Mouse (Mus musculus) limb, embryonic 12.5 days (tissue): ENCODE measurements around the gene Ttc7b. TPM values are rescaled to one million over a fixed set of nuclear protein-coding genes. Genes with fewer than 3 reads are reported as not detected.

ENCODE experiments used
- ATAC-seq: fragments of 200-750 bp; cut with Nextera tagmentation; 2 replicates; pipeline ENCODE4 v1.8.0; 2017; ENCODE audit warnings: low read depth, moderate TSS enrichment; ENCODE audit not compliant: insufficient number of reproducible peaks, insufficient read depth, low FRiP score, low TSS enrichment
- H3K27ac ChIP-seq: fragments of 300-500 bp; sonication (generic); 2 replicates; pipeline ENCODE4 v1.5.1; 2016; ENCODE audit warnings: mild to moderate bottlenecking, moderate library complexity
- H3K27me3 ChIP-seq: fragments of 300-500 bp; sonication (generic); 2 replicates; pipeline ENCODE4 v1.6.1; 2016; ENCODE audit warnings: mild to moderate bottlenecking, moderate library complexity
- H3K36me3 ChIP-seq: fragments of 300-500 bp; sonication (generic); 2 replicates; pipeline ENCODE4 v1.6.1; 2016; ENCODE audit warnings: mild to moderate bottlenecking, moderate library complexity
- H3K4me1 ChIP-seq: fragments of 300-500 bp; sonication (generic); replicated peaks from 2 replicates; pipeline ENCODE4 v1.6.1; 2016
- H3K4me2 ChIP-seq: fragments of 300-500 bp; sonication (generic); 2 replicates; pipeline ENCODE4 v1.6.1; 2016; ENCODE audit warnings: mild to moderate bottlenecking, moderate library complexity
- H3K4me3 ChIP-seq: fragments of 300-500 bp; sonication (generic); replicated peaks from 2 replicates; pipeline ENCODE4 v1.5.1; 2016; ENCODE audit warnings: mild to moderate bottlenecking
- H3K9ac ChIP-seq: fragments of 300-500 bp; sonication (generic); replicated peaks from 2 replicates; pipeline ENCODE4 v1.6.1; 2016; ENCODE audit warnings: mild to moderate bottlenecking, moderate library complexity
- H3K9me3 ChIP-seq: fragments of 300-500 bp; sonication (generic); 2 replicates; pipeline ENCODE4 v1.6.1; 2016; ENCODE audit warnings: mild to moderate bottlenecking, moderate library complexity
- WGBS: fragments of 180-500 bp; shearing (Covaris S2); methylation state at CpG from one replicate; pipeline ENCODE4 v1.1.7; 2016; 5-methylcytosine and 5-hydroxymethylcytosine counted together
- polyA plus RNA-seq: library from polyadenylated mRNA; unstranded; fragments of >200 nt; fragmentation: Nextera tagmentation; extraction: Ambion mirVana; gene quantifications from 2 replicates; pipeline ENCODE4 v1.2.1, GENCODE M21; 2016

Ttc7b gene
- polyA plus RNA-seq, 1 experiment from 2014 or later, result 4.8 TPM

DNA sequence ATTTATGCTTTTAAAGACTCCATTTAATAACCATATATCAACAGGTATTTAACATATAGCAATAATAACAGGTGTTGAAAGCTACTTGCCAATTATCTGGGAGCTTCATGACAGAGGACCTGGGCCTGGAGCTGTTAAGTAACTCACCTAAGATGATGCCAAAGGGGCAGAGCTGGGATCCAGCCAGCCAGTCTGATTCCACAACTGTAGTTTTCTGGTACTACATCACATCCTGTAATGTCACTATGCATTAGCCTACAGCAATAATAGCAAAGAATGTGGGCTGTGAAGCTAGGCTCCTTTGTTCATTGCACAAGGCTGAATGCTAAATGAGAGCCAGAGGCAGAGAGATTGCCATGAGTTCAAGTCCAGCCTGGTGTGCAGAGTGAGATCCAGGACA is 44.3 kb downstream of the Ttc7b start:
- Histone ChIP-seq H3K4me1 (no peaks in the 10 kb centered on the region), H3K4me2 (no peak overlapping the region), H3K27ac (no peak overlapping the region), H3K27me3 (no peaks in the 10 kb centered on the region), H3K36me3 (no peaks in the 10 kb centered on the region; the same call in 1 of the 2 replicates), H3K9me3 (no peaks in the 10 kb centered on the region), H3K9ac (no peak overlapping the region), H3K4me3 (no peak overlapping the region)
- no peak for ATAC-seq

DNA sequence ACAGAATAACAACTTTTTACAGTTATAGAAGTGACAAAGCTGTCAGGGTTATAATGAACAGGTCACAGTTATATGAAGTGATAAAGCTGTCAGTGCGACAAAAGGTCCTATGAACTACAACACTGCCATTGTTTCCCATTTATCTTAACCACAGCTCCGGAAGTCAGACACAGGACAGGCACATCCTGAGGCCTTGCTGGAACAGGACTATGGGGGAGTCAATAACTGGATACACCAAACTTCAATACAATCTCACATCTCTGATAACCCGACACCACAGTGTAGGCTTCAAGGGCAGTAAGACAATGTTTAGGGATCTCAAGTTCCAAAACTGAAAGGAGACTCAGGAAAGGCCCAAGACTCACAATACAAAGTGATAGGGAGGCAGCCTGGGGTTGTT is 45.1 kb downstream of the Ttc7b start:
- ATAC-seq, result no peak
- WGBS, result 82% methylated on average over 3 of the region's 3 CpGs

GRCm38 (mm10) chr12:100474661-100475321 is 45.8 kb downstream of the Ttc7b start:
- no peaks in the 10 kb centered on the region for H3K9me3 ChIP-seq
- no peak overlapping the region for H3K4me3 ChIP-seq
- no peaks in the 10 kb centered on the region for H3K4me1 ChIP-seq
- H3K36me3 ChIP-seq, result peaks cover 9% of the 10 kb centered on the region; the same call in 1 of the 2 replicates
- H3K27ac ChIP-seq, result no peak overlapping the region
- no peak overlapping the region for H3K9ac ChIP-seq
- no peak for ATAC-seq
- WGBS, result 86% methylated on average over 3 of the region's 3 CpGs
- no peak overlapping the region for H3K4me2 ChIP-seq
- H3K27me3 ChIP-seq, result no peaks in the 10 kb centered on the region

More for the DNA sequence above, 45.1 kb downstream of the Ttc7b start:
- H3K4me1 ChIP-seq, result no peaks in the 10 kb centered on the region
- H3K4me2 ChIP-seq, result no peak overlapping the region
- no peak overlapping the region for H3K9ac ChIP-seq
- H3K4me3 ChIP-seq, result no peak overlapping the region
- H3K9me3 ChIP-seq, result no peaks in the 10 kb centered on the region
- H3K27me3 ChIP-seq, result no peaks in the 10 kb centered on the region
- no peak overlapping the region for H3K27ac ChIP-seq
- H3K36me3 ChIP-seq, result 0 out of 2 replicates have a peak, but pooled peaks cover 3% of the 10 kb centered on the region

DNA sequence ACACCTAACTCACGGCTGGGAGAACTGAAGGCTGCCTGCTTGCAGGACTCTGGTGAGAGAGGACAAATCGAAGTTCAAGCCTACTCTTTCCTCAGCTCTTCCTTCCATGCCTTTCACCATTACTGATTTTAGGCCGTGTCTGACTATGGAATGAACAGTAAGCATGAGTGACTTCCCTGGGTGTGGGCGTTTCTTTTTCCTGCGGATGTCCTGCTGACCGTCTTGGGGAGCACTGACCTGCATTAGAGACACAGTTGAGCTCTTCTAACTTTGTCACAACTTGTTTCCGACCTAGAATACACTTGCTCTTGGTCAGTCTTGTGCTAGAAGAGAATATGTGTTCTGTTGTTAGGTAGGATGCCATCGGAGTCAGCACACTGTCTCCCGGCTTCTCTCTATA is 50.3 kb downstream of the Ttc7b start:
- no peak for ATAC-seq
- Histone ChIP-seq H3K9ac (no peak overlapping the region), H3K9me3 (no peaks in the 10 kb centered on the region), H3K36me3 (peaks cover 17% of the 10 kb centered on the region; the same call in 1 of the 2 replicates), H3K27ac (no peak overlapping the region), H3K27me3 (no peaks in the 10 kb centered on the region), H3K4me3 (no peak overlapping the region), H3K4me1 (peaks cover 12% of the 10 kb centered on the region; the same call in 1 of the 2 replicates), H3K4me2 (no peak overlapping the region)
- WGBS, result 82% methylated on average over 9 of the region's 9 CpGs

DNA sequence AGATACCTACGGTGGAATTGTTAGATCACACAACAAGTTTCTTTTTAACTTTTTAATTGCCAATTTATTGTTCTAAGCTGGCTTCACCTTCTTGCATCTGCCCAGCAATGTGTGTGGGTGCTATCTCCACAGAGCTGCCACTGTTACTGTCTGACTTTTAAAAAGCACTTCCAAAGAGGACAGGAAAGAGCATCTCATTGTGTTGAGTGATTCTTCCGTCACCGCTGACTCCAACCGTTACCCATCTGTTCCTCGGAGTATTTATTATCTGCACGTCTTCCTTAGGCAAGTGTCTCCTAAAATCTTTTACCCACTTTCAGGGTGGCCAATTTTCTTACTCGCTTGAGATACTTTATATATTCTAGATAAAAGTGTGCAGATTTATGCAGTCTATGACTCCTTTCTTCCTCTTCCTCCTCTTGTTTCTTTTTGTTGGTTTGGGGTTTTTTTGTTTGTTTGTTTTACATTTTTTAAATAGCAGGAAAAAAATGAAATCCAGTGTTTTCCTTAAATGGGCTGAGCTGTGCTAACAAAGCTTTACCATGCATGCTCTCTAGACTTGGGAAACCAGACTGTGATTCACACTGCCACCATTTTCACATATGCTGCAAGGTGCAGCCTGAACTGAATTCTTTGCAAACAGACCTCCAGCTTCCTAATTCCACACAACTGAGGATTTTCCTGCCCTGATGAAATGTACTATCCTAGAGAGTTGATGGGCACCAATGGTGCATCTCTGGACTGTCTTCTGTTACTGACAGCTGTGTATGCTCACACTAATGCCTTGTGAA is 50.9 kb downstream of the Ttc7b start:
- Histone ChIP-seq H3K36me3 (peaks cover 19% of the 10 kb centered on the region; the same call in 1 of the 2 replicates), H3K4me1 (peaks cover 12% of the 10 kb centered on the region; the same call in 1 of the 2 replicates), H3K9me3 (no peaks in the 10 kb centered on the region), H3K27me3 (no peaks in the 10 kb centered on the region), H3K4me2 (no peak overlapping the region), H3K9ac (no peak overlapping the region), H3K4me3 (no peak overlapping the region), H3K27ac (no peak overlapping the region)
- WGBS, result 93% methylated on average over 7 of the region's 7 CpGs
- no peak for ATAC-seq

DNA sequence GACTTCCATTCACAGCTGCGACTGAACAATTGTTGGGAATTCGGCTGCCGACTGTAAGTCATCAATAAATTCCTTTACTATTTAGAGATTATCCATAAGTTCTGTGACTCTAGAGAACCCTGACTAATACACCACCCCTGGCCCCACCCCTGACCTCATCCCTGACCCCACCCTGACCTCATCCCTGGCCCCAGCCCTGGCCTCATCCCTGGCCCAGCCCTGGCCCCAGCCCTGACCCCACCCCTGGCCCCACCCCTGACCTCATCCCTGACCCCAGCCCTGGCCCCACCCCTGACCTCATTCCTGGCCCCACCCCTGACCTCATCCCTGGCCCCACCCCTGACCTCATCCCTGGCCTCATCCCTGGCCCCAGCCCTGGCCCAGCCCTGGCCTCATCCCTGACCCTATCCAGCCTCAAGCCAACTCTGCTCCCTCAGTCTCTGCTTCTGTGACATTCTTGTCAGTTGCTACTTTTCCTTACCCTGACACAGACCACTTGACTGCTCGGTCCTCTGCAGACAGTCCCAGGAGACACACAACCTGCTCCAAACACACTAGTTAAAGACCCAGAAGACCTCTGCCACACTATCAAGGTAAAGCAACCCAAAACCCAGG is 55.4 kb downstream of the Ttc7b start:
- H3K4me2 ChIP-seq, result no peak overlapping the region
- no peak overlapping the region for H3K27ac ChIP-seq
- H3K9ac ChIP-seq, result no peak overlapping the region
- no peaks in the 10 kb centered on the region for H3K9me3 ChIP-seq
- peaks cover 12% of the 10 kb centered on the region; the same call in 1 of the 2 replicates for H3K4me1 ChIP-seq
- H3K27me3 ChIP-seq, result no peaks in the 10 kb centered on the region
- WGBS, result 93% methylated on average over 3 of the region's 4 CpGs
- H3K4me3 ChIP-seq, result no peak overlapping the region
- peak; percentile 37; the same call in 1 of the 2 replicates for ATAC-seq
- peaks cover 13% of the 10 kb centered on the region; the same call in 1 of the 2 replicates for H3K36me3 ChIP-seq

- Histone ChIP-seq H3K27me3 (no peaks in the 10 kb centered on the region), H3K36me3 (peaks cover 16% of the 10 kb centered on the region; the same call in 1 of the 2 replicates), H3K4me1 (no peaks in the 10 kb centered on the region), H3K27ac (no peak overlapping the region), H3K9ac (no peak overlapping the region), H3K4me3 (no peak overlapping the region), H3K9me3 (no peaks in the 10 kb centered on the region), H3K4me2 (no peak overlapping the region)
- 94% methylated on average over 7 of the region's 7 CpGs for WGBS
- no peak for ATAC-seq
Measured at GRCm38 (mm10) chr12:100457701-100458100, 62.9 kb downstream of the Ttc7b start.

DNA sequence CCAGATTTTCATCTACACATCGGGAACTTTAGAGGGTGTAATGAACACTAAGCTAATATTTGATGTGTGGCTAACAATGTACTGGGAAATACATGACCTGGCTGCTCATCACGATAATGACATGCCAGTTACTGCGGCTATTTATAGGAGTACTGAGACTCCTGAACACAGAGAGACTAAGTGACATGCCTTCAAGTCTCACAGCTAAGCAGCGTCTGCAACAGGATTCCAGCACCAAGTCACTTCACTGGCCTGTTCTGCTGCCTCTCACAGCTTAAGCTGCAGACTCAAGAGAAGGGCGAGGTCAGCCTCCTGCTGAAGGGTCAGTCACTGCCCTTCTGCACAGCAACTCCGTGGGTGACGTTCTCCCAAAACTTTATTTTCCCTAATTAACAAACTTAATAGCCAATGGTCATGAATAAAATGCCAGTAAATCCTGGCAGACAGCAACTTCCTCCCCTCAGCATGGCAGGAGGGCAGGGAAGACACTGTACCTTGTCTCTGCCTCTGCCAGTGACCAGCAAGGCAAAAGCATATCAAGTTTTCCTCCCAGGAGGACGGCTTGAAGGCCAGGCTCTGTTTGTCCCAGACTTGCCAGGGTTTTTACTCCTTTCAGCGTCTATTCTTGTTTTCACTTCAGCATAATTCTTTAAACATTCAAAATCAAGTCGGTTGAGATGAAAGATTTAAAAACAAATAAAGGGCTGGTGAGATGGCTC is 64.2 kb downstream of the Ttc7b start:
- no peaks in the 10 kb centered on the region for H3K9me3 ChIP-seq
- ATAC-seq, result no peak
- H3K36me3 ChIP-seq, result peaks cover 16% of the 10 kb centered on the region; the same call in 1 of the 2 replicates
- no peaks in the 10 kb centered on the region for H3K27me3 ChIP-seq
- no peak overlapping the region for H3K27ac ChIP-seq
- 67% methylated on average over 10 of the region's 10 CpGs for WGBS
- no peak overlapping the region for H3K9ac ChIP-seq
- H3K4me1 ChIP-seq, result no peaks in the 10 kb centered on the region
- H3K4me2 ChIP-seq, result no peak overlapping the region
- no peak overlapping the region for H3K4me3 ChIP-seq

GRCm38 (mm10) chr12:100455453-100455852 is 65.2 kb downstream of the Ttc7b start:
- Histone ChIP-seq H3K4me3 (no peak overlapping the region), H3K9me3 (no peaks in the 10 kb centered on the region), H3K36me3 (peaks cover 16% of the 10 kb centered on the region; the same call in 1 of the 2 replicates), H3K4me1 (no peaks in the 10 kb centered on the region), H3K27me3 (no peaks in the 10 kb centered on the region), H3K4me2 (no peak overlapping the region), H3K9ac (no peak overlapping the region), H3K27ac (no peak overlapping the region)
- WGBS, result 93% methylated on average over 2 of the region's 2 CpGs
- ATAC-seq, result no peak

- peaks cover 12% of the 10 kb centered on the region for H3K4me1 ChIP-seq
- H3K4me3 ChIP-seq, result no peak overlapping the region
- H3K9me3 ChIP-seq, result no peaks in the 10 kb centered on the region
- no peak overlapping the region for H3K4me2 ChIP-seq
- H3K27me3 ChIP-seq, result no peaks in the 10 kb centered on the region
- no peak for ATAC-seq
- H3K27ac ChIP-seq, result peak overlapping the region; percentile 50; the same call in 1 of the 2 replicates
- H3K9ac ChIP-seq, result no peak overlapping the region
- peaks cover 12% of the 10 kb centered on the region; the same call in 1 of the 2 replicates for H3K36me3 ChIP-seq
- 61% methylated on average over 12 of the region's 12 CpGs for WGBS
Measured at GRCm38 (mm10) chr12:100447701-100448277, 72.8 kb downstream of the Ttc7b start.
